Mouse (Mus musculus) thymus, postnatal 25 days (tissue): ENCODE data around the gene Itpr1.

Experiments
- DNase-seq: peaks from one replicate; pipeline ENCODE4 v3.0.0; 2022

Gene Itpr1

GRCm38 (mm10) chr6:108327561-108327960 lies 114.7 kb downstream of the Itpr1 start:
- no peak for DNase-seq

- DNase-seq, result no peak
These were observed 115.4 kb downstream of the Itpr1 start for GRCm38 (mm10) chr6:108328296-108328695.

GRCm38 (mm10) chr6:108330461-108330860 lies 117.6 kb downstream of the Itpr1 start:
- no peak for DNase-seq

GRCm38 (mm10) chr6:108331268-108331667 lies 118.4 kb downstream of the Itpr1 start:
- DNase-seq, result no peak

GRCm38 (mm10) chr6:108334059-108334458 lies 121.2 kb downstream of the Itpr1 start:
- no peak for DNase-seq

- no peak for DNase-seq
These were observed 122.4 kb downstream of the Itpr1 start for GRCm38 (mm10) chr6:108335202-108335823.

- DNase-seq, result no peak
These were observed 123.6 kb downstream of the Itpr1 start for GRCm38 (mm10) chr6:108336506-108336905.

- DNase-seq, result no peak
These were observed 124.4 kb downstream of the Itpr1 start for GRCm38 (mm10) chr6:108337289-108337688.

- no peak for DNase-seq
These were observed 125.5 kb downstream of the Itpr1 start for GRCm38 (mm10) chr6:108338362-108338761.

- DNase-seq, result no peak
These were observed 130.1 kb downstream of the Itpr1 start for GRCm38 (mm10) chr6:108342989-108343388.

GRCm38 (mm10) chr6:108343781-108344310 lies 130.9 kb downstream of the Itpr1 start:
- DNase-seq, result no peak

- DNase-seq, result no peak
These were observed 137.9 kb downstream of the Itpr1 start for GRCm38 (mm10) chr6:108350801-108351200.

- DNase-seq, result no peak
These were observed 139.1 kb downstream of the Itpr1 start for GRCm38 (mm10) chr6:108351998-108352397.

- no peak for DNase-seq
These were observed 154.5 kb downstream of the Itpr1 start for GRCm38 (mm10) chr6:108367412-108367811.

GRCm38 (mm10) chr6:108369031-108369430 lies 156.1 kb downstream of the Itpr1 start:
- no peak for DNase-seq

GRCm38 (mm10) chr6:108371347-108371893 lies 158.5 kb downstream of the Itpr1 start:
- no peak for DNase-seq

GRCm38 (mm10) chr6:108374019-108374418 lies 161.1 kb downstream of the Itpr1 start:
- DNase-seq, result no peak

GRCm38 (mm10) chr6:108379041-108379440 lies 166.1 kb downstream of the Itpr1 start:
- no peak for DNase-seq

- no peak for DNase-seq
These were observed 167.3 kb downstream of the Itpr1 start for GRCm38 (mm10) chr6:108380209-108380608.

- no peak for DNase-seq
These were observed 177.9 kb downstream of the Itpr1 start for GRCm38 (mm10) chr6:108390624-108391324.

GRCm38 (mm10) chr6:108393131-108393530 lies 180.2 kb downstream of the Itpr1 start:
- DNase-seq, result no peak

GRCm38 (mm10) chr6:108397956-108398355 lies 185.1 kb downstream of the Itpr1 start:
- no peak for DNase-seq

- DNase-seq, result no peak
These were observed 188.6 kb downstream of the Itpr1 start for GRCm38 (mm10) chr6:108401412-108401955.

GRCm38 (mm10) chr6:108404736-108405135 lies 191.8 kb downstream of the Itpr1 start:
- DNase-seq, result no peak
